8 mouse cellular contexts compared by ENCODE assay signal in genomic region chr10:80100982-80101381, GRCm38 (mm10). TPM values are rescaled to one million over a fixed set of nuclear protein-coding genes. Genes with fewer than 3 reads are reported as not detected.
DNase-seq lines count a peak whose midpoint lies in the region; ATAC-seq and TF ChIP-seq lines count a peak whose summit lies in the region.

No protein-coding gene starts in this region.

- H3K27me3 ChIP-seq in C2C12 (ENCODE audit: control insufficient read depth, insufficient read depth, insufficient read length): no peaks in the 10 kb centered on the region
- H3K27me3 ChIP-seq in heart, embryonic 12.5 days (replicated peaks): no peaks in the 10 kb centered on the region
- H3K27me3 ChIP-seq in limb, embryonic 10.5 days (ENCODE audit: low read depth, poor library complexity, severe bottlenecking): no peaks in the 10 kb centered on the region
- H3K27me3 ChIP-seq in neural tube, embryonic 13.5 days: no peaks in the 10 kb centered on the region

- peak; percentile 75 for DNase-seq in NIH3T3 (ENCODE audit: low read depth)
- no peak for DNase-seq in limb, embryonic 10.5 days (ENCODE audit: low spot score)
- DNase-seq in cerebellum, postnatal 14 days: no peak
- no peak for DNase-seq in cerebellum, adult 9-10 months
- DNase-seq in left cerebral cortex, adult 8-10 months (ENCODE audit: low spot score in 2 of 2): no peak

- no peak overlapping the region for H3K27ac ChIP-seq in heart, embryonic 12.5 days (ENCODE audit: poor library complexity, severe bottlenecking)
- H3K27ac ChIP-seq in limb, embryonic 10.5 days: peak overlapping the region; percentile 28; the same call in 1 of the 2 replicates
- H3K27ac ChIP-seq in neural tube, embryonic 13.5 days (replicated peaks): no peak overlapping the region

- H3K9ac ChIP-seq in heart, embryonic 12.5 days: 0 out of 2 replicates have a peak overlapping the region, but pooled peaks have one; percentile 93
- peak overlapping the region; percentile 90; the same call in 1 of the 2 replicates for H3K9ac ChIP-seq in neural tube, embryonic 13.5 days

- H3K9me3 ChIP-seq in heart, embryonic 12.5 days (replicated peaks): no peaks in the 10 kb centered on the region
- no peaks in the 10 kb centered on the region for H3K9me3 ChIP-seq in limb, embryonic 10.5 days (replicated peaks)
- H3K9me3 ChIP-seq in neural tube, embryonic 13.5 days: no peaks in the 10 kb centered on the region

- H3ac ChIP-seq in C2C12 (ENCODE audit: control insufficient read depth, insufficient read length, low read depth): peak overlapping the region; percentile 25

- H3K36me3 ChIP-seq in C2C12 (ENCODE audit: control insufficient read depth, insufficient read depth): peaks cover 15% of the 10 kb centered on the region
- H3K36me3 ChIP-seq in heart, embryonic 12.5 days: no peaks in the 10 kb centered on the region
- 0 out of 2 replicates have a peak, but pooled peaks cover 3% of the 10 kb centered on the region for H3K36me3 ChIP-seq in limb, embryonic 10.5 days
- H3K36me3 ChIP-seq in neural tube, embryonic 13.5 days: no peaks in the 10 kb centered on the region

- WGBS in heart, embryonic 12.5 days: 35% methylated on average over 11 of the region's 11 CpGs
- WGBS in limb, embryonic 10.5 days: 65% methylated on average over 11 of the region's 11 CpGs
- 72% methylated on average over 11 of the region's 11 CpGs for WGBS in neural tube, embryonic 13.5 days

- no peak for ATAC-seq in heart, embryonic 12.5 days (ENCODE audit: insufficient number of reproducible peaks, low FRiP score)
- ATAC-seq in neural tube, embryonic 13.5 days (ENCODE audit: low read depth): no peak

- peaks cover 74% of the 10 kb centered on the region for H3K79me3 ChIP-seq in C2C12 (ENCODE audit: low read depth)

- H3K4me1 ChIP-seq in heart, embryonic 12.5 days (replicated peaks): peaks cover 68% of the 10 kb centered on the region
- peaks cover 61% of the 10 kb centered on the region for H3K4me1 ChIP-seq in limb, embryonic 10.5 days
- peaks cover 34% of the 10 kb centered on the region for H3K4me1 ChIP-seq in neural tube, embryonic 13.5 days (replicated peaks)

- no peak for TF ChIP-seq CTCF in C2C12 (IDR thresholded peaks at IDR 0.05; ENCODE audit: control insufficient read depth, insufficient read depth, insufficient read length)

- peak overlapping the region; percentile 98 for H3K4me2 ChIP-seq in heart, embryonic 12.5 days
- H3K4me2 ChIP-seq in neural tube, embryonic 13.5 days: peak overlapping the region; percentile 91

- H3K79me2 ChIP-seq in C2C12 (ENCODE audit: control insufficient read depth, insufficient read depth): peaks cover 81% of the 10 kb centered on the region

- peak overlapping the region; percentile 92 for H3K4me3 ChIP-seq in C2C12 (ENCODE audit: insufficient read depth, poor library complexity, severe bottlenecking)
- peak overlapping the region; percentile 94 for H3K4me3 ChIP-seq in heart, embryonic 12.5 days
- peak overlapping the region; percentile 99 for H3K4me3 ChIP-seq in limb, embryonic 10.5 days
- peak overlapping the region; percentile 91; the same call in 1 of the 2 replicates for H3K4me3 ChIP-seq in neural tube, embryonic 13.5 days

TF ChIP-seq in C2C12, 6 proteins besides CTCF, POLR2A, EP300 and RAD21:
- TF ChIP-seq MYOD1 (IDR thresholded peaks at IDR 0.05; ENCODE audit: control insufficient read depth, insufficient read length, low read depth) (no peak), MYOG (IDR thresholded peaks at IDR 0.05; ENCODE audit: control insufficient read depth, extremely low read depth, insufficient read length) (no peak), FOSL1 (IDR thresholded peaks at IDR 0.05; ENCODE audit: insufficient read depth, low read length, poor library complexity, severe bottlenecking) (no peak), CEBPB (IDR thresholded peaks at IDR 0.05; ENCODE audit: low read depth) (no peak), USF1 (IDR thresholded peaks at IDR 0.05; ENCODE audit: low read depth) (no peak), MAX (IDR thresholded peaks at IDR 0.05) (no peak)

RNA-seq across cellular contexts. Expression of gene Sbno2, which starts 4.4 kb away (rescaled TPM):
- 29.4 TPM for polyA plus RNA-seq in C2C12 (2012; fragmentation: generic; extraction: Trizol)
- polyA plus RNA-seq in heart, embryonic 12.5 days (2016; fragmentation: Nextera tagmentation; extraction: Ambion mirVana): 13.0 and 14.6 TPM in 2 replicates
- polyA plus RNA-seq in limb, embryonic 10.5 days (2016; fragmentation: Nextera tagmentation; extraction: Ambion mirVana): 17.1 and 18.4 TPM in 2 replicates
- 12.9 and 13.0 TPM in 2 replicates for polyA plus RNA-seq in neural tube, embryonic 13.5 days (2015; fragmentation: Nextera tagmentation; extraction: Ambion mirVana)
- total RNA-seq in left cerebral cortex, adult 8-10 months (2022): 10 to 100 TPM; 16.2 to 32.0 (median 20.3) TPM

RNA-seq across cellular contexts. Expression of gene Stk11, which starts 14.6 kb away (rescaled TPM):
- 106 TPM for polyA plus RNA-seq in C2C12 (2012; fragmentation: generic; extraction: Trizol)
- polyA plus RNA-seq in heart, embryonic 12.5 days (2016; fragmentation: Nextera tagmentation; extraction: Ambion mirVana): 10.8 and 13.8 TPM in 2 replicates
- polyA plus RNA-seq in limb, embryonic 10.5 days (2016; fragmentation: Nextera tagmentation; extraction: Ambion mirVana): 16.1 and 17.0 TPM in 2 replicates
- polyA plus RNA-seq in neural tube, embryonic 13.5 days (2015; fragmentation: Nextera tagmentation; extraction: Ambion mirVana): 13.3 and 16.8 TPM in 2 replicates
- total RNA-seq in left cerebral cortex, adult 8-10 months (2022): 100 to 1,000 TPM; 102 to 111 (median 109) TPM

RNA-seq across cellular contexts. Expression of gene Atp5d, which starts 37.5 kb away (rescaled TPM):
- polyA plus RNA-seq in C2C12 (2012; fragmentation: generic; extraction: Trizol): 720 TPM
- polyA plus RNA-seq in heart, embryonic 12.5 days (2016; fragmentation: Nextera tagmentation; extraction: Ambion mirVana): 827 and 861 TPM in 2 replicates
- polyA plus RNA-seq in limb, embryonic 10.5 days (2016; fragmentation: Nextera tagmentation; extraction: Ambion mirVana): 487 and 503 TPM in 2 replicates
- polyA plus RNA-seq in neural tube, embryonic 13.5 days (2015; fragmentation: Nextera tagmentation; extraction: Ambion mirVana): 467 and 481 TPM in 2 replicates
- total RNA-seq in left cerebral cortex, adult 8-10 months (2022): 100 to 1,000 TPM; 306 to 342 (median 330) TPM

RNA-seq across cellular contexts. Expression of gene Cbarp, which starts 39.7 kb away (rescaled TPM):
- 12.1 TPM for polyA plus RNA-seq in C2C12 (2012; fragmentation: generic; extraction: Trizol)
- 1.7 and 3.6 TPM in 2 replicates for polyA plus RNA-seq in heart, embryonic 12.5 days (2016; fragmentation: Nextera tagmentation; extraction: Ambion mirVana)
- polyA plus RNA-seq in limb, embryonic 10.5 days (2016; fragmentation: Nextera tagmentation; extraction: Ambion mirVana): 3.3 and 4.7 TPM in 2 replicates
- 53.9 and 55.1 TPM in 2 replicates for polyA plus RNA-seq in neural tube, embryonic 13.5 days (2015; fragmentation: Nextera tagmentation; extraction: Ambion mirVana)
- total RNA-seq in left cerebral cortex, adult 8-10 months (2022): 100 to 1,000 TPM; 328 to 363 (median 358) TPM

RNA-seq across cellular contexts. Expression of gene Midn, which starts 47.1 kb away (rescaled TPM):
- polyA plus RNA-seq in C2C12 (2012; fragmentation: generic; extraction: Trizol): 77.5 TPM
- polyA plus RNA-seq in heart, embryonic 12.5 days (2016; fragmentation: Nextera tagmentation; extraction: Ambion mirVana): 25.9 and 28.9 TPM in 2 replicates
- 26.2 and 27.1 TPM in 2 replicates for polyA plus RNA-seq in limb, embryonic 10.5 days (2016; fragmentation: Nextera tagmentation; extraction: Ambion mirVana)
- polyA plus RNA-seq in neural tube, embryonic 13.5 days (2015; fragmentation: Nextera tagmentation; extraction: Ambion mirVana): 31.0 and 35.8 TPM in 2 replicates
- total RNA-seq in left cerebral cortex, adult 8-10 months (2022): 10 to 100 TPM; 48.5 to 76.4 (median 64.1) TPM
